Comparison of ENCODE assay signal across 24 mouse cellular contexts in genomic region chr2:147053229-147053892, GRCm38 (mm10). TPM values are rescaled to one million over a fixed set of nuclear protein-coding genes. Genes with fewer than 3 reads are reported as not detected.
"Had no signal": no experiment of that assay in that cellular context is flagged by ENCODE, and none has a peak within 500 bp of the region (broad histone marks: within the 10 kb centered on the region; RNA-seq: fewer than 3 reads in every experiment).

No protein-coding gene starts in this region.

- H3K4me1 ChIP-seq: lung, embryonic 15.5 days; midbrain, embryonic 13.5 days; midbrain, embryonic 15.5 days; neural tube, embryonic 13.5 days; neural tube, embryonic 15.5 days; stomach, embryonic 15.5 days had no signal

- H3K27ac ChIP-seq: lung, embryonic 15.5 days; macrophage; midbrain, embryonic 13.5 days; midbrain, embryonic 15.5 days; neural tube, embryonic 13.5 days; neural tube, embryonic 15.5 days; stomach, embryonic 15.5 days; stomach, postnatal 0 days had no signal

- H3K9me3 ChIP-seq: lung, embryonic 15.5 days; megakaryocyte, embryonic 14.5 days; midbrain, embryonic 13.5 days; midbrain, embryonic 15.5 days; neural tube, embryonic 13.5 days; neural tube, embryonic 15.5 days; stomach, embryonic 15.5 days had no signal

- H3K4me3 ChIP-seq: lung, embryonic 15.5 days; megakaryocyte, embryonic 14.5 days; midbrain, embryonic 13.5 days; midbrain, embryonic 15.5 days; myocyte; neural tube, embryonic 13.5 days; neural tube, embryonic 15.5 days; stomach, embryonic 15.5 days had no signal

- H3K27me3 ChIP-seq: lung, embryonic 15.5 days; megakaryocyte, embryonic 14.5 days; midbrain, embryonic 13.5 days; midbrain, embryonic 15.5 days; neural tube, embryonic 13.5 days; neural tube, embryonic 15.5 days; stomach, embryonic 15.5 days had no signal

- DNase-seq: liver, postnatal 0 days; lung, adult 2 months; lung, postnatal 14 days; lung, postnatal 36 days; right cerebral cortex, postnatal 14 days; thymus, adult 2 months; thymus, postnatal 25 days; thymus, postnatal 4 days had no signal

- H3K4me2 ChIP-seq: lung, embryonic 15.5 days; midbrain, embryonic 11.5 days; midbrain, embryonic 13.5 days; midbrain, embryonic 15.5 days; neural tube, embryonic 13.5 days; neural tube, embryonic 15.5 days; stomach, embryonic 15.5 days had no signal

- H3K9ac ChIP-seq: liver, postnatal 0 days; lung, embryonic 15.5 days; midbrain, embryonic 13.5 days; midbrain, embryonic 15.5 days; neural tube, embryonic 13.5 days; neural tube, embryonic 15.5 days; stomach, embryonic 15.5 days had no signal

- ATAC-seq: liver, postnatal 0 days; lung, postnatal 0 days; midbrain, embryonic 13.5 days; midbrain, embryonic 15.5 days had no signal

RNA-seq across cellular contexts. Expression of gene Nkx2-4, which starts 31.9 kb away (rescaled TPM):
- total RNA-seq: megakaryocyte progenitor cell, adult 5-6 weeks had no signal
- polyA plus RNA-seq: liver, postnatal 0 days; lung, adult 2 months; lung, embryonic 15.5 days; lung, postnatal 0 days; macrophage; myocyte; neural tube, embryonic 11.5 days; neural tube, embryonic 13.5 days; neural tube, embryonic 15.5 days; spleen, adult 2 months; stomach, embryonic 15.5 days; stomach, postnatal 0 days; urinary bladder, adult 2 months had no signal
